Mouse (Mus musculus) heart, adult 18-20 months (tissue): ENCODE measurements around the gene Ccr8. TPM values are rescaled to one million over a fixed set of nuclear protein-coding genes. Genes with fewer than 3 reads are reported as not detected.
A peak's percentile ranks its signal among the peaks of the same experiment; 100 is the strongest.

Source experiments
- DNase-seq, 2 experiments: peaks; one replicate each; pipeline ENCODE4 v3.0.0; 2021 to 2022; ENCODE audit warnings: mixed read lengths in 1 of 2
- long read RNA-seq, 2 experiments: library from polyadenylated mRNA; stranded (forward); transcript quantifications; one replicate each; pipeline ENCODE4 v2.0.0; 2021
- total RNA-seq, 2 experiments: library from RNA; stranded (reverse); gene quantifications; 2 replicates each; pipeline ENCODE4 v1.2.3; 2021

Ccr8 gene
- total RNA-seq: not detected
- long read RNA-seq, experiment 1: 0 reads
- long read RNA-seq, experiment 2: 0 reads

- no peak for DNase-seq
Measured at GRCm38 (mm10) chr9:120091696-120092238, at the start of gene Ccr8. TSS of gene Ccr8 (plus strand) at chr9:120092114.

GRCm38 (mm10) chr9:120043115-120043514 is 48.8 kb upstream of the Ccr8 start:
- peak; percentile 18 to 40 for DNase-seq

- no peak for DNase-seq
Measured at GRCm38 (mm10) chr9:120048495-120048894, 43.4 kb upstream of the Ccr8 start.

GRCm38 (mm10) chr9:120049407-120049806 is 42.5 kb upstream of the Ccr8 start:
- peak; percentile 28 to 54 for DNase-seq

GRCm38 (mm10) chr9:120054545-120055277 is 37.2 kb upstream of the Ccr8 start:
- no peak for DNase-seq

GRCm38 (mm10) chr9:120056201-120056600 is 35.7 kb upstream of the Ccr8 start:
- DNase-seq: no peak

DNA sequence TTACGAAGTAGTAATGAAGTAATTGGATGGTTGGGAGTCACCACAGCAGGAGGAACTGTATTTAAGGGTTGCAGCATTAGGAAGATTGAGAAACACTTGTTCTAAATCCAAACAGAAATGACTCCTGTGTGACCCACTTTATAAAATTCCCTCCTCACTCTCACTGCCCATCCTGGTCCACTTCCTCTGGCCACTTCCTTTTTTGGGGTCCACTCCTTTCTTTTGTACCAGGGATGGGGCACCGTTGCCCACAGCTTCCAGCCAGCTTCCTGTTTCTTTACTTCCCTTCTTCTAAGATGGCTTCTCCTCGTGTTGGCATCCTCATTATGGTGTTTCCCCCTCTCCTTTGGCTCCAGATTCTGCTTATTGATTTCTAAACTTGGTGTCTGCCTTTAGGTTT is 33.2 kb upstream of the Ccr8 start:
- peak in 1 of 2 experiments; percentile 65 for DNase-seq

GRCm38 (mm10) chr9:120064317-120064716 is 27.6 kb upstream of the Ccr8 start:
- DNase-seq: no peak

DNA sequence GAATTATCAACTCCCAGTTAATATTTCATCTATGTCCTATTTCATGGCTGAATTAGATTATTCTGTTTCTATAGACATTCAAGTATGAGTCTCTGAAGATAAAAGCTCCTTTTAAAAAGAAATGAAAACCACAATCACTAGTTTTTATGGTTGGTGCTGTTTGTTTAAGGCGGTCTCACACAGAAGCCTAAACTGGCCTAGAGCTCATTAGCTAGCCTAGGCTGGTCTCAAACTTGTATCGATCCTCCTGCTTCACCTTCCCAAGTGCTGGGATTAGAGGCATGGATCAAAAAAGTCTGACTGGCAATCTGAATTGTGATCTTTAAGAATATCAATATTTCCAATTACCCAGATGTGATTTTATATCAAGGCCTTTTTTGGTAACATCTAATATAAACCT is 24.3 kb upstream of the Ccr8 start:
- no peak for DNase-seq

DNA sequence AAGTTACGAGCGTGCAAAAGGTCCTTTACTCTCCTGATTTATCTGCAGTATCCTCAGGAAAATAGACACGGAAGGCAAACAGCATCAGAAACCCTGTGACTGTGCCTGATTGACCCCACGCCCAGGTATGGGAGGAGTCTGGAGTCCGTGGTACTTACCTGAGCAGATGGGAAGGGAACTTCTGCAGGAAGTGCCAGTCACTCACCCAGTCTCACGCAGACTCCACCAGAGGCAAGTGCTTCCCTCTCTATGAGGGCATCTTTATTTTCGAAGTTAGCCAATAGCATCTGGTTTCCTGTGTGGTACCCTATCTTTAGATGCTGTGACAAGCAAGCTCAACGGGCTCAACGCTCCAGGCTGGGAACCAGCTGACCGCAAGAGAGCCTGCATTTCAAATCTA is 23.9 kb upstream of the Ccr8 start:
- DNase-seq: peak in 1 of 2 experiments; percentile 24

DNA sequence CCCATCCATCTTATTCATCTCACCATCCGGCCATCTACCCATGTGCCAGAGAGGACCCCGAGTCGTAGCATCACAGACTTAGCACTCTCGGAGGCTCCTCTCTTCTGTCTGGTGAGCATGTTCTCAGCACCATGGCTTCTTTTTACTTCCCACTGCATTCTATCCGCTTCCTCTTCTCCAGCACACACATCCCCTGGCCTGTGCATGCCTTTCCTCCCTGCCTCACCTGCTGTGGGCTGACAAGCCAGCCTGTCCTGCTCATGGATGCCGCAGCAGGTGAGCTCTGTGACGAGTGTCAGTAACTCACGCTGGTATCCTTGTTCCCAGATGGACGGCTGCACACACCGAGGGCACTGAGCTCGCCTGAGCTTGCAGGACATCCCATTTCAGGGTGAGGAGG is 22.1 kb upstream of the Ccr8 start, which contains the start of gene Cx3cr1:
Gene Cx3cr1, minus strand, starts transcription at position 101 of the 400 bp plus-strand sequence.
- no peak for DNase-seq

- peak; percentile 32 to 50 for DNase-seq
Measured at GRCm38 (mm10) chr9:120071251-120071650, 20.7 kb upstream of the Ccr8 start.

DNA sequence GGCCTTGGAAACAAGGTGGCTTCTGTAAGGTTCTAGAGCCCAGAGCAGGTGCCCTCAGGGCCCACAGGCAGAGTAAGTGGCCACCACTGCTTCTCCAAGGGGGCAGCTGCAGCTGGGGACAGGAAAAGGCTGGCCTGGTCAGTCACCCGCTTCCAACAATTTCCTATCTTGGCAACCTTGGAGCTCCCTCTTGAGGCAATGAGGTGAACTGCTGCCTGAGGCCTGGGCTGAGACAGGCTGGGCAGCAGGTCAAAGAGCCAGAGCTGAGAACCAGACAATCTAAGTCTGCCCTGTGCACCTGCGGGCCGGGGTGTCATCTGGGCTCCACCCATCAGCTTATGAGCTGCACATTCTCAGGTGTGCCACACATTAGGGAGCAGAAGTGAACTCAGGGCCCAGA is 18.7 kb upstream of the Ccr8 start:
- peak; percentile 85 to 95 for DNase-seq

DNA sequence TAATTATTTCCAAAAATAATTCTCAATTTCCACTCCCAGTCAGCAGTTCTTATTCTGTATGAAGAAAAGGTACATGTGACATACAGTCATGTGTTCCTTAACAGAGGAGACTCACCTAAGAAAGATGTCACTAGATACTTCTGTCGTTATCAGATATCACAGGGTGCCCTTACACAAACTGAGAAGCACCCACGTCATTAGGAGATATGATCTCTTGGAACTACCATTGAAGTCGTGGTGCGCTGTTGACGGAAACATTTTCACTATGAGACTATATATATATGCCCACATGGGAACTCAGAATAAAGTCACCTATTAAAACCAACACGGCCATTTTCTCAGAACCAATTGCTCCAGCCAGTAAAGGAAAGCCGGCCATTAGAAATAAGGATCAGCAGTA is 17.4 kb upstream of the Ccr8 start:
- no peak for DNase-seq

GRCm38 (mm10) chr9:120078241-120078640 is 13.7 kb upstream of the Ccr8 start:
- DNase-seq: no peak

DNA sequence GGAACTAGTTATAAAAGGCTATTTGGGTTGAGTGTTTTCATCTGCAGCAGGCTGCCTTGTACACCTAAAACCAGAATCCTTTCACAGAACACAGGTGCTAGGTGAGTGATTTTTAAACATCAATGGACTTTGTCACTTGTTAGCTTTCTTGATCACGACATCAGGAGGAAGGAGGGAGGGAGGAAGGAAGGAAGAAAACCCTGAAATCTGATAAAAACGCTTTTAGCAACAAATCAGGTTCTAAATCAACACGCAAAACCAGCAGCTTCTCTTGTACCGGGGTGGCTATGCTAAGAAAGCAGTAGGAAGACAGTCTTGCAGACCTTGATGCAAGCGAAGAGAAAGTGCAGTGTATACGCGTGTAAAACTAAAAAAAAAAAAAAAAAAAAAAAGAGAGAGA is 12.0 kb upstream of the Ccr8 start:
- no peak for DNase-seq

- peak; percentile 28 to 33 for DNase-seq
Measured at GRCm38 (mm10) chr9:120080546-120081108, 11.3 kb upstream of the Ccr8 start.

GRCm38 (mm10) chr9:120081247-120081646 is 10.7 kb upstream of the Ccr8 start:
- no peak for DNase-seq

- no peak for DNase-seq
Measured at GRCm38 (mm10) chr9:120081967-120082366, 9.9 kb upstream of the Ccr8 start.

GRCm38 (mm10) chr9:120082691-120083090 is 9.2 kb upstream of the Ccr8 start:
- no peak for DNase-seq

DNA sequence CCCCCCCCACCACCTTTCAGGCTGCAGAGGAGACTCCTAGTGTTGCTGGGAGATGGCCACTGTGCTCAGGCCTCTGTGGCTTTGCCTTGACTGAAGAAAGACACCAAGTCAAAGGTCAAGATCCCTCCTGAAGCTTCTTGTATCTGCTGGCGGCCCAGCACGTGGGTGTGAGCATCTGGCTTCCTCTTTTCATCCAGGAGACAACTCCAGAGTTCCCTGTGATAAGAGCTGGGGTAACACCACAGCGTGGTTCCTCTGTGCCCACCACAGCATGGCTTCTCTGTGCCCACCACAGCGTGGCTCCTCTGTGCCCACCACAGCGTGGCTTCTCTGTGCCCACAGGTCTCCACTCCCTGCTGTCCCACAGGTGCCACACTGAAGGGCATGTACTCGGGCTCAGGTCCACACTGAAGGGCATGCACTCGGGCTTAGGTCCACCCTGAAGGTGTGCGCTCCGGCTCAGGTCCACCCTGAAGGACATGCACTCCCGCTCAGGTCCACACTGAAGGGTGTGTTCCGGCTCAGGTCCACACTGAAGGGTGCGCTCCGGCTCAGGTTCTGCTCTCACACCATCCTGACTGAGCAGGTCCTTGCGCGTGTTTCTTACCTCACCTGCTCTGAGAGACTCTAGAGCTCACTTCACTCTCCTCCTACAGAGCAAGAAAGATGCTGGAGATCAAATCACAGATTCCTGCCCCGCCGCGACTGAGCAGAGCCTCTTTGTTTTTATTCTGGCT is 8.6 kb upstream of the Ccr8 start:
- no peak for DNase-seq

GRCm38 (mm10) chr9:120084406-120084805 is 7.5 kb upstream of the Ccr8 start:
- no peak for DNase-seq

DNA sequence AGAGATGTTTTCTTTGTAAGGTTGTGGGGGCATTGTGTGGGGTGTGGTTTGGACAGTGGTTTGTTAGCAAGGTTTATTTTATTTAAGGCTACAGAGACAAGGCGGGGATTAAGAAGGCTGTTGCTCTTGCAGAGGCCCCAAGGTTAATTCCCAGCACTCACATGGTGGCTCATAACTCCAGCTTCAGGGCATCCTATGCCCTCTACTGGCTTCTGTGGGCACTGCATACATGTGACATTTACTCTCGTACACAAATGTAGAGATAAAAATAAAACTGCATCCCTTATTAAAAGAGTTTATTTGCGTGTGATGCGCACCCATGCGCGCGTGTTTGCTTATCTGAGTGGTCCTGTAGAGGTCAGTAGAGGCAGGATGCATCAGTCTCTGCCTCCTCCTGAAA is 2.8 kb upstream of the Ccr8 start:
- DNase-seq: no peak
